Mouse (Mus musculus) neural tube, embryonic 11.5 days (tissue): ENCODE data around the gene Cel. TPM values are rescaled to one million over a fixed set of nuclear protein-coding genes. Genes with fewer than 3 reads are reported as not detected.

Source experiments
- ATAC-seq: fragments of 200-750 bp; cut with Nextera tagmentation; 2 replicates; pipeline ENCODE4 v1.8.0; 2017; ENCODE audit warnings: moderate number of reproducible peaks, mild to moderate bottlenecking, moderate TSS enrichment, moderate library complexity; ENCODE audit not compliant: insufficient read depth, low FRiP score, low TSS enrichment
- DNase-seq: peaks from one replicate; pipeline ENCODE4 v3.0.0-alpha.2; 2015; ENCODE audit warnings: low spot score
- H3K27ac ChIP-seq: fragments of 300-500 bp; sonication (generic); 2 replicates; pipeline ENCODE4 v1.5.1; 2014; ENCODE audit warnings: low read depth, mild to moderate bottlenecking, low read length
- H3K27me3 ChIP-seq: fragments of 300-500 bp; sonication (generic); 2 replicates; pipeline ENCODE4 v1.6.1; 2014; ENCODE audit warnings: mild to moderate bottlenecking, low read length, mixed read lengths; ENCODE audit not compliant: control insufficient read depth, insufficient read depth
- H3K36me3 ChIP-seq: fragments of 300-500 bp; sonication (generic); 2 replicates; pipeline ENCODE4 v1.6.1; 2014; ENCODE audit warnings: mild to moderate bottlenecking, low read length, moderate library complexity, mixed read lengths; ENCODE audit not compliant: control insufficient read depth, insufficient read depth
- H3K4me1 ChIP-seq: fragments of 300-500 bp; sonication (generic); 2 replicates; pipeline ENCODE4 v1.6.1; 2014; ENCODE audit warnings: low read length, mixed read lengths; ENCODE audit not compliant: control insufficient read depth, insufficient read depth
- H3K4me2 ChIP-seq: fragments of 300-500 bp; sonication (generic); 2 replicates; pipeline ENCODE4 v1.6.1; 2014; ENCODE audit warnings: low read depth, mild to moderate bottlenecking, moderate library complexity
- H3K4me3 ChIP-seq: fragments of 300-500 bp; sonication (generic); 2 replicates; pipeline ENCODE4 v1.5.1; 2014; ENCODE audit warnings: low read depth, low read length
- H3K9ac ChIP-seq: fragments of 300-500 bp; sonication (generic); 2 replicates; pipeline ENCODE4 v1.6.1; 2014; ENCODE audit warnings: mild to moderate bottlenecking, low read length
- H3K9me3 ChIP-seq: fragments of 300-500 bp; sonication (generic); 2 replicates; pipeline ENCODE4 v1.6.1; 2016; ENCODE audit warnings: low read length; ENCODE audit not compliant: control insufficient read depth
- WGBS: fragments of 180-500 bp; shearing (Covaris S2); extraction: QIAGEN DNeasy Blood & Tissue Kit; methylation state at CpG from one replicate; pipeline ENCODE4 v1.1.7; 2014; 5-methylcytosine and 5-hydroxymethylcytosine counted together
- polyA plus RNA-seq: library from polyadenylated mRNA; unstranded; fragments of >200 nt; fragmentation: Nextera tagmentation; extraction: Ambion mirVana; gene quantifications from 2 replicates; pipeline ENCODE4 v1.2.1, GENCODE M21; 2014

Gene Cel
- polyA plus RNA-seq, 1 experiment from 2014 or later = not detected

DNA sequence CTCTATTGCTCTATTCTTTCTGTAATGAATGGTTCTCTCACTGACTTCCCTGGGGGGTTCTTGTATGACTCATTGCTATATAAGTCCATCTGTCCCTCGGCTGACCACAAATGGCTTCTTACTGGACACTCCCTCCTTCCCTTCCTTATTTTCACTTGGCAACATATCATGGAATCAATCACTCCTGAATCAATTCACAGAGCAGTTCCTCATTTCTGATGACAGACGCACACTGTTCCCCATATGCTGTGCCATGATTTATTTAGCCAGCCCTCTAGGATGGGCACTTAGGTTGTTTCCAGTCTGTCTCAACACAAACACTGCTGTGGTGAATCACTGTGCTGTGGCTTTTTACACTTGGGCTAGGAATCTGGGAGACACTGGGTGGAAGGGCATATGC, 28.3 kb upstream of the Cel start:
- Histone ChIP-seq H3K4me1 (no peaks in the 10 kb centered on the region), H3K4me2 (no peak overlapping the region), H3K9ac (no peak overlapping the region), H3K9me3 (no peaks in the 10 kb centered on the region), H3K27me3 (no peaks in the 10 kb centered on the region), H3K27ac (no peak overlapping the region), H3K36me3 (no peaks in the 10 kb centered on the region), H3K4me3 (no peak overlapping the region)
- DNase-seq (no peak), ATAC-seq (no peak)
- 79% methylated on average over 2 of the region's 2 CpGs for WGBS

DNA sequence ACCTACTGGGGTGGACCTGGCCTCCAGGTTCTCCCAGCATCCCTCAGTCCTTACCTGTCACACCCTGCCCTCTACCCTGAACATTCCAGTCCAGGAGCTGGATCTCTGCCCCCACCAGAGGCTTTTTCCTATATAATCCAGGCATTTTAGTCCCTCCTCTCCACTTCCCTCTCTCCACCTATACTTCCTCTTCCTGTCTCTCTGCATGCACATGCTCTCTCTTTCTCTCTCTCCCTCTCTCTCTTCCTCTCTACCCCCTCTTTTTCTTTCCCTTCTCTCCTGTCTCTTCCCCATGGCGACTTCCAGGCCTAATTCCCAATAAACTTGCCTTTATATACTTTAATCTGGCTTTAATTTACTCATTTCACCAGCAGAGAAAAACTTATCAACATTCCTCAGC, 25.4 kb upstream of the Cel start:
- ATAC-seq (no peak), DNase-seq (no peak)
- WGBS = 26% methylated on average over 1 of the region's 1 CpGs
- Histone ChIP-seq H3K27ac (no peak overlapping the region), H3K36me3 (no peaks in the 10 kb centered on the region), H3K4me3 (no peak overlapping the region), H3K9ac (no peak overlapping the region), H3K4me2 (no peak overlapping the region), H3K27me3 (no peaks in the 10 kb centered on the region), H3K9me3 (no peaks in the 10 kb centered on the region), H3K4me1 (no peaks in the 10 kb centered on the region)

DNA sequence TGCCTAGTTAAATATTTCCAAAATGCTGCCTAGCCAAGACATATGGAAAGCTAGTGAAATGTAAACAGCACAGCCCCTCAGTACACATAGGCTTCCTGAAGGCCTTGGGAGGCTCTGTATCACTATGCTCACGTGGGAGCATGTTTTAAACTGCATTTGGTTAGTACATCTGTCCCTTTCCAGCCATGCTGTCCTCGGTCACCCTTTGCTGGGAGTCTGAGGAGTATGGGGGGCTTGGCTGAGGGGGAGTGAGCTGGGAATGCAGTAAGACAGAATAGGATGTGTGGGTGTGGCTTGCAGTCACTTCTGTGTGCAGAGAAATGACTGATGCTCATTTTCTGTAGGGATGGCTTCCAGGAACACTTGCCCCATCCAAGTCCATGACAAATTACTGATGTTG, 22.5 kb upstream of the Cel start:
- Histone ChIP-seq H3K9ac (no peak overlapping the region), H3K4me1 (peaks cover 9% of the 10 kb centered on the region; the same call in 1 of the 2 replicates), H3K4me2 (no peak overlapping the region), H3K36me3 (no peaks in the 10 kb centered on the region), H3K9me3 (no peaks in the 10 kb centered on the region), H3K4me3 (no peak overlapping the region), H3K27me3 (no peaks in the 10 kb centered on the region), H3K27ac (no peak overlapping the region)
- WGBS = 51% methylated on average over 2 of the region's 2 CpGs
- ATAC-seq (no peak), DNase-seq (no peak)

- 20% methylated on average over 6 of the region's 6 CpGs for WGBS
- Histone ChIP-seq H3K9ac (no peak overlapping the region), H3K36me3 (no peaks in the 10 kb centered on the region), H3K27ac (no peak overlapping the region), H3K9me3 (no peaks in the 10 kb centered on the region), H3K4me1 (peaks cover 9% of the 10 kb centered on the region; the same call in 1 of the 2 replicates), H3K4me2 (no peak overlapping the region), H3K27me3 (no peaks in the 10 kb centered on the region), H3K4me3 (no peak overlapping the region)
- ATAC-seq (no peak), DNase-seq (peak; percentile 84)
Observed at GRCm38 (mm10) chr2:28585043-28585571, 21.9 kb upstream of the Cel start.

DNA sequence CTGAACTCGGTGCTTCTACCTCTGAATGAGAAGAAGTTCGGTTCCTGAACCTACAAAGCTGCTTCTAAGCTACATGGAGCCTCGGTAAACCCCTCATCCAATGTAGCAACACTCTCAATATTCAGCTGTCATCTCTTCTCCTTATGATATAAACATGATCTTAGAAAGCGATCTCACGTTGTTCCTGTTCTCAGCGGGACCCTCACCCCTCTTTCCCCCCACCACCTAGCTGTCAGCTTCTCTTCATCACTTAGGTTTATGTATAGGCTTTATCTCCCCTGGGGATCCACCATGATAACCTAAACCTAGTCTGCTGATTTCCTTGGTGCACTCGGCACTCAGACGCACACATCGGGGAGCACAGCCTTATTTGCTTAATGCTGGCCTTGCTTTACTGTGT, 20.4 kb upstream of the Cel start, which contains the start of gene Gtf3c5:
Gene Gtf3c5 (minus strand): TSS at position 101 of the 400 bp plus-strand sequence.
- ATAC-seq (no peak), DNase-seq (no peak)
- Histone ChIP-seq H3K4me2 (peak within 1 kb of the TSS; percentile 62), H3K9ac (peak within 1 kb of the TSS; percentile 67), H3K4me1 (peaks cover 9% of the 10 kb centered on the region; the same call in 1 of the 2 replicates), H3K27ac (peak within 1 kb of the TSS; percentile 83), H3K9me3 (no peaks in the 10 kb centered on the region), H3K27me3 (no peaks in the 10 kb centered on the region), H3K36me3 (0 out of 2 replicates have a peak, but pooled peaks cover 2% of the 10 kb centered on the region), H3K4me3 (peak within 1 kb of the TSS; percentile 61)
- 73% methylated on average over 9 of the region's 9 CpGs for WGBS

- ATAC-seq (peak; percentile 90), DNase-seq (peak; percentile 92)
- Histone ChIP-seq H3K27ac (peak overlapping the region; percentile 83), H3K4me3 (peak overlapping the region; percentile 61), H3K9ac (peak overlapping the region; percentile 67), H3K4me1 (peaks cover 9% of the 10 kb centered on the region; the same call in 1 of the 2 replicates), H3K9me3 (no peaks in the 10 kb centered on the region), H3K4me2 (peak overlapping the region; percentile 62), H3K36me3 (0 out of 2 replicates have a peak, but pooled peaks cover 2% of the 10 kb centered on the region), H3K27me3 (no peaks in the 10 kb centered on the region)
- WGBS = under 1% methylated on average over 56 of the region's 56 CpGs
Observed at GRCm38 (mm10) chr2:28582647-28583353, 19.6 kb upstream of the Cel start.

DNA sequence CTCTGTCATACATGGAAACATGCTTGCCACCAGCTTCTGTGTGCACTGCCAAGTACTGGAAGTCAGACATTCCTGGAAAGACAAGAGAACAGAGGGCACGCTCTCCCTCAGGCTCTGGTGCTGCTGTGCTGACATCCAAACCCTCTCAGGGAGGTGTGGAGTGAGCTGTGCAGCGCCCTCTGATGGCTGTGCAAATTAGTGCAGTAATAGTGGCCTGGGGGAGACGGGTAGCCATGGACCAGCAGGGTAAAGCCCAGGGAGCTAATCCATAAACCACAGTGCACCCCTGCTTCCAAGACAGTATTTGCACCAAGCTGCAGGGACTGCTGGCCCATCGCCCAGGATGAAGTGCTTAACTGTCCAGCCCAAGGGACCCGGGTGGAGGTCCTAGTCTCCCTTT, 14.8 kb upstream of the Cel start:
- Histone ChIP-seq H3K9me3 (no peaks in the 10 kb centered on the region), H3K27me3 (no peaks in the 10 kb centered on the region), H3K4me3 (no peak overlapping the region), H3K36me3 (peaks cover 21% of the 10 kb centered on the region), H3K4me2 (no peak overlapping the region), H3K27ac (no peak overlapping the region), H3K4me1 (peaks cover 7% of the 10 kb centered on the region; the same call in 1 of the 2 replicates), H3K9ac (no peak overlapping the region)
- DNase-seq (no peak), ATAC-seq (no peak)
- 73% methylated on average over 5 of the region's 5 CpGs for WGBS

GRCm38 (mm10) chr2:28576815-28577214, 13.6 kb upstream of the Cel start:
- H3K4me1 ChIP-seq = peaks cover 4% of the 10 kb centered on the region; the same call in 1 of the 2 replicates
- H3K36me3 ChIP-seq = peaks cover 31% of the 10 kb centered on the region

GRCm38 (mm10) chr2:28575341-28575740, 12.1 kb upstream of the Cel start:
- H3K27ac ChIP-seq = no peak overlapping the region
- no peak overlapping the region for H3K4me3 ChIP-seq
- H3K4me2 ChIP-seq = no peak overlapping the region
- H3K36me3 ChIP-seq = peaks cover 39% of the 10 kb centered on the region
- 85% methylated on average over 4 of the region's 4 CpGs for WGBS
- H3K9me3 ChIP-seq = no peaks in the 10 kb centered on the region
- no peak for DNase-seq
- no peak for ATAC-seq
- H3K27me3 ChIP-seq = no peaks in the 10 kb centered on the region
- no peaks in the 10 kb centered on the region for H3K4me1 ChIP-seq
- no peak overlapping the region for H3K9ac ChIP-seq

More at GRCm38 (mm10) chr2:28576815-28577214, 13.6 kb upstream of the Cel start:
- ATAC-seq = no peak
- Histone ChIP-seq H3K9me3 (no peaks in the 10 kb centered on the region), H3K4me2 (no peak overlapping the region), H3K9ac (no peak overlapping the region), H3K27me3 (no peaks in the 10 kb centered on the region), H3K4me3 (no peak overlapping the region), H3K27ac (no peak overlapping the region)
- no peak for DNase-seq
- WGBS = 91% methylated on average over 3 of the region's 3 CpGs
